Mouse (Mus musculus) spleen, postnatal 36 days (tissue): ENCODE results near the gene Oser1.

Experiments used
- DNase-seq, 2 experiments: peaks; one replicate each; pipeline ENCODE4 v3.0.0; 2022; ENCODE audit warnings: low spot score in 2 of 2, mixed read lengths in 1 of 2

Gene Oser1

GRCm38 (mm10) chr2:163401221-163401620 is 23.3 kb downstream of the Oser1 start:
- peak; percentile 54 to 64 for DNase-seq

GRCm38 (mm10) chr2:163399222-163399621 is 25.3 kb downstream of the Oser1 start:
- DNase-seq = no peak

GRCm38 (mm10) chr2:163398770-163399169 is 25.7 kb downstream of the Oser1 start:
- no peak for DNase-seq

- no peak for DNase-seq
These were observed 26.6 kb downstream of the Oser1 start, which contains the start of gene Jph2 for GRCm38 (mm10) chr2:163397905-163398304. TSS of gene Jph2 (minus strand) at chr2:163397993.

- no peak for DNase-seq
These were observed 27.4 kb downstream of the Oser1 start for GRCm38 (mm10) chr2:163397071-163397470.

GRCm38 (mm10) chr2:163394977-163395376 is 29.5 kb downstream of the Oser1 start:
- no peak for DNase-seq

- no peak for DNase-seq
These were observed 30.5 kb downstream of the Oser1 start for GRCm38 (mm10) chr2:163393976-163394375.

GRCm38 (mm10) chr2:163393241-163393640 is 31.3 kb downstream of the Oser1 start:
- DNase-seq = no peak

GRCm38 (mm10) chr2:163392436-163392835 is 32.1 kb downstream of the Oser1 start:
- no peak for DNase-seq

GRCm38 (mm10) chr2:163386423-163387190 is 37.9 kb downstream of the Oser1 start:
- DNase-seq = no peak

GRCm38 (mm10) chr2:163385126-163385525 is 39.4 kb downstream of the Oser1 start:
- no peak for DNase-seq

GRCm38 (mm10) chr2:163381246-163381645 is 43.3 kb downstream of the Oser1 start:
- DNase-seq = no peak

- DNase-seq = no peak
These were observed 45.1 kb downstream of the Oser1 start for GRCm38 (mm10) chr2:163379366-163379765.

GRCm38 (mm10) chr2:163376082-163376481 is 48.4 kb downstream of the Oser1 start:
- no peak for DNase-seq

GRCm38 (mm10) chr2:163375468-163375867 is 49.0 kb downstream of the Oser1 start:
- no peak for DNase-seq

GRCm38 (mm10) chr2:163372627-163373026 is 51.9 kb downstream of the Oser1 start:
- no peak for DNase-seq

- DNase-seq = no peak
These were observed 54.3 kb downstream of the Oser1 start for GRCm38 (mm10) chr2:163370175-163370574.

- DNase-seq = no peak
These were observed 59.5 kb downstream of the Oser1 start for GRCm38 (mm10) chr2:163364785-163365541.

GRCm38 (mm10) chr2:163362940-163363921 is 61.3 kb downstream of the Oser1 start:
- no peak for DNase-seq

- no peak for DNase-seq
These were observed 63.5 kb downstream of the Oser1 start for GRCm38 (mm10) chr2:163360858-163361623.

- DNase-seq = no peak
These were observed 65.2 kb downstream of the Oser1 start for GRCm38 (mm10) chr2:163359253-163359652.
